Mouse (Mus musculus) ES-E14 (cell line): ENCODE data around the gene Fstl3. TPM values are rescaled to one million over a fixed set of nuclear protein-coding genes. Genes with fewer than 3 reads are reported as not detected.

Experiments used
- DNase-seq: peaks from one replicate; pipeline ENCODE4 v3.0.0-alpha.2; 2013; ENCODE audit warnings: low read depth, low spot score
- H3K27ac ChIP-seq: 2 replicates; pipeline ENCODE4 v1.5.1; 2012; ENCODE audit warnings: low read depth, mild to moderate bottlenecking, low read length, moderate library complexity, mixed read lengths; ENCODE audit not compliant: poor library complexity, insufficient read depth, severe bottlenecking
- H3K36me3 ChIP-seq: 2 replicates; pipeline ENCODE4 v1.6.1; 2012; ENCODE audit warnings: mild to moderate bottlenecking, low read length, moderate library complexity, mixed read lengths; ENCODE audit not compliant: control insufficient read depth, poor library complexity, insufficient read depth, severe bottlenecking
- H3K4me1 ChIP-seq, 2 experiments: fragments of 150-350 bp in 1 of 2; sonication (generic) in 1 of 2; 2 replicates each; pipeline ENCODE4 v1.6.1; 2012; ENCODE audit warnings: low read length in 2 of 2, mild to moderate bottlenecking in 1 of 2, mixed read lengths in 1 of 2; ENCODE audit not compliant: control insufficient read depth in 2 of 2, insufficient read depth in 2 of 2, poor library complexity in 1 of 2
- H3K4me3 ChIP-seq, 2 experiments: fragments of 150-350 bp in 1 of 2; sonication (generic) in 1 of 2; 2 replicates each; pipeline ENCODE4 v1.5.1; 2012; ENCODE audit warnings: low read length in 2 of 2, low read depth in 1 of 2, mild to moderate bottlenecking in 1 of 2, mixed read lengths in 1 of 2; ENCODE audit not compliant: insufficient read depth in 1 of 2, poor library complexity in 1 of 2, severe bottlenecking in 1 of 2
- H3K9ac ChIP-seq: 2 replicates; pipeline ENCODE4 v1.6.1; 2012; ENCODE audit warnings: low read depth, mild to moderate bottlenecking, low read length, mixed read lengths; ENCODE audit not compliant: poor library complexity, insufficient read depth, severe bottlenecking
- H3K9me3 ChIP-seq: fragments of 150-350 bp; sonication (generic); 2 replicates; pipeline ENCODE4 v1.6.1; 2012; ENCODE audit warnings: low read depth, mild to moderate bottlenecking, low read length; ENCODE audit not compliant: control insufficient read depth, insufficient read depth
- CHD2 ChIP-seq: IDR thresholded peaks from 2 replicates; pipeline ENCODE4 v1.6.1; 2014; ENCODE audit warnings: mild to moderate bottlenecking, low read depth, low read length, inconsistent platforms
- HCFC1 ChIP-seq: IDR thresholded peaks from 2 replicates; pipeline ENCODE4 v1.6.1; 2012; ENCODE audit warnings: low read length, inconsistent platforms, borderline replicate concordance; ENCODE audit not compliant: insufficient read depth
- MAFK ChIP-seq: IDR thresholded peaks from 2 replicates; pipeline ENCODE4 v1.6.1; 2014; ENCODE audit warnings: mild to moderate bottlenecking, low read depth, low read length, inconsistent platforms; ENCODE audit not compliant: insufficient read depth
- ZC3H11A ChIP-seq: IDR thresholded peaks from 2 replicates; pipeline ENCODE4 v1.6.1; 2012; ENCODE audit warnings: low read depth, mild to moderate bottlenecking, inconsistent platforms, low read length, borderline replicate concordance
- ZNF384 ChIP-seq: IDR thresholded peaks from 2 replicates; pipeline ENCODE4 v1.6.1; 2012; ENCODE audit warnings: low read depth, low read length, inconsistent platforms
- in situ Hi-C, 2 experiments: fragments of 600-800 bp; cut with MboI; formaldehyde crosslinking; loops; one replicate each; pipeline ENCODE4 v1.15.1; 2025; ENCODE audit warnings: low sequenced_read_pairs in 2 of 2, inconsistent platforms in 1 of 2; ENCODE audit not compliant: unreplicated experiment in 2 of 2
- total RNA-seq: library from RNA; depleted of rRNA; stranded (reverse); fragments of 300-350 nt; gene quantifications from 2 replicates; pipeline ENCODE4 v1.2.3, GENCODE M21; 2012

The Fstl3 gene
- total RNA-seq, 1 experiment = 7.1 TPM

DNA sequence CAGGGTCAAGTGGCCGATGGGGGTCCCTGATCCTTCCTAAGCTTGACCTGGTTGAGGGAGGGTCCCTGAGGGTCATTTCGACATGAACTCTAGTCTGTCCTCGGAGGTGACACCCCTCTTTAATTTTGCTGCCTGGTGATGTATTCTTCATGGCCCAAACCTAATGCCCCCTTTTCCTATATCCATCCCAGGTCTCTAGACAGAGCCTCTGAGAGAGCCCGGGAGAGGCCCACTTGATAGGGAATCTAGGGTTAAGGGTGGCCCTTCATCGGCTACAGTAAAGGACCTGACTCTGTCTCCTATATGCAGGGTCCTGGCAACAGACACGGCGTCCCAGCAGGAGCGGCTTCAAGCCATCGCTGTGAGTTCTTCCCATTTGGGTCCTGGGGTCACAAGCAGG, 29.3 kb downstream of the Fstl3 start:
- no peak for DNase-seq
- H3K27ac ChIP-seq = no peak overlapping the region
- H3K9ac ChIP-seq = no peak overlapping the region
- no peak for TF ChIP-seq HCFC1
- TF ChIP-seq ZNF384 = no peak
- TF ChIP-seq MAFK = no peak
- TF ChIP-seq ZC3H11A = no peak
- in situ Hi-C loops = no loop called here
- no peaks in the 10 kb centered on the region for H3K36me3 ChIP-seq
- peaks cover 2 to 42% of the 10 kb centered on the region in 2 experiments; a peak in 2 of 4 replicates for H3K4me1 ChIP-seq
- H3K9me3 ChIP-seq = no peaks in the 10 kb centered on the region
- H3K4me3 ChIP-seq = no peak overlapping the region

GRCm38 (mm10) chr10:79806972-79807371, 29.9 kb downstream of the Fstl3 start:
- H3K4me3 ChIP-seq = no peak overlapping the region
- no peaks in the 10 kb centered on the region for H3K36me3 ChIP-seq

DNA sequence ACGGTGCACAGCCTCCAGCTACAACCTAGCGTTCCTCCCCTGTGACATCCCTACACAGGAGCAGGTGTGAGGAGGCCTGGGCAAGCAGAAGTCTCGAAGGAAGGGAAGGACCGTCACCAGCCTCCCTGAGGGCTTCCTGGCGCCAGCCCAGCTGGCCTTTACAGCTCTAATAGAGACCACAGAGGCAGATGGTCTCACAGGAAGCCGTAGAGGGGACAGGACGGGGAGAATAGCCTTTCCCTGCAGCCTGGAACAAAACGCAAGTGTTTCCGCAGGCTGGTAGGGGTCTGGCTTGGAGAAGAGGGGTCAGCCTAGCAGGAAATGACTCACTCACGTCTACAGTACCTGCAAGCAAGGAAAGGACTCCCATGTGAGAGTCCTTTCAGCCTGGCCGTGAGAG, 30.8 kb downstream of the Fstl3 start:
- peaks cover 2 to 31% of the 10 kb centered on the region in 2 experiments; a peak in 2 of 4 replicates for H3K4me1 ChIP-seq
- no peak overlapping the region for H3K9ac ChIP-seq
- no peaks in the 10 kb centered on the region for H3K36me3 ChIP-seq

More at GRCm38 (mm10) chr10:79806972-79807371, 29.9 kb downstream of the Fstl3 start:
- H3K9ac ChIP-seq = no peak overlapping the region
- DNase-seq = no peak
- no peaks in the 10 kb centered on the region for H3K9me3 ChIP-seq
- TF ChIP-seq HCFC1 (no peak), ZC3H11A (no peak), MAFK (no peak), ZNF384 (no peak)
- in situ Hi-C loops = no loop called here
- no peak overlapping the region for H3K27ac ChIP-seq
- H3K4me1 ChIP-seq = peaks cover 2 to 37% of the 10 kb centered on the region in 2 experiments; a peak in 2 of 4 replicates

GRCm38 (mm10) chr10:79808728-79809127, 31.7 kb downstream of the Fstl3 start:
- Histone ChIP-seq H3K27ac (no peak overlapping the region), H3K9me3 (no peaks in the 10 kb centered on the region), H3K36me3 (no peaks in the 10 kb centered on the region), H3K9ac (no peak overlapping the region), H3K4me1 (peaks cover 2 to 27% of the 10 kb centered on the region in 2 experiments; a peak in 2 of 4 replicates), H3K4me3 (no peak overlapping the region)
- in situ Hi-C loops = no loop called here
- no peak for TF ChIP-seq HCFC1
- TF ChIP-seq MAFK = no peak
- no peak for TF ChIP-seq ZC3H11A
- TF ChIP-seq ZNF384 = no peak
- no peak for TF ChIP-seq CHD2
- no peak for DNase-seq

More for the DNA sequence above, 30.8 kb downstream of the Fstl3 start:
- H3K4me3 ChIP-seq = no peak overlapping the region
- H3K9me3 ChIP-seq = no peaks in the 10 kb centered on the region
- TF ChIP-seq MAFK = no peak
- no peak for TF ChIP-seq CHD2
- TF ChIP-seq ZNF384 = no peak
- no peak for TF ChIP-seq ZC3H11A
- no peak for TF ChIP-seq HCFC1
- DNase-seq = no peak
- no peak overlapping the region for H3K27ac ChIP-seq
- in situ Hi-C loops = no loop called here
